Mouse (Mus musculus): ENCODE measurements at regions not wholly inside any gene's neighbourhood (a gene's known extent, or its start where the extent isn't known, plus 50 kb on each side); places are given as distances from the start of the nearest gene placed in this dataset.
A peak's percentile ranks its signal among the peaks of the same experiment; 100 is the strongest.

GRCm38 (mm10) chr5:35221451-35222305 is 56.4 kb upstream of the Adra2c start:
- intact Hi-C loops (cut with DNase I): no loop called here
- DNase-seq (ENCODE audit: low spot score): no peak

GRCm38 (mm10) chr5:35216271-35216670 is 61.8 kb upstream of the Adra2c start:
- no peak for DNase-seq (ENCODE audit: low spot score)
- intact Hi-C loops (cut with DNase I): no loop called here

- DNase-seq (ENCODE audit: low spot score): no peak
These were observed 62.5 kb upstream of the Adra2c start for GRCm38 (mm10) chr5:35215480-35216195.

GRCm38 (mm10) chr5:35215007-35215406 is 63.1 kb upstream of the Adra2c start:
- DNase-seq (ENCODE audit: low spot score): no peak
- intact Hi-C loops (cut with DNase I): no loop called here

More at GRCm38 (mm10) chr5:35215480-35216195, 62.5 kb upstream of the Adra2c start:
- intact Hi-C loops (cut with DNase I): no loop called here

- DNase-seq (ENCODE audit: low spot score): no peak
- intact Hi-C loops (cut with DNase I): no loop called here
These were observed 68.8 kb upstream of the Adra2c start for GRCm38 (mm10) chr5:35209348-35209747.

- DNase-seq (ENCODE audit: low spot score): no peak
- intact Hi-C loops (cut with DNase I): no loop called here
These were observed 74.1 kb upstream of the Adra2c start for GRCm38 (mm10) chr5:35204049-35204448.

GRCm38 (mm10) chr5:35198468-35198867 is 79.7 kb upstream of the Adra2c start:
- no peak for DNase-seq (ENCODE audit: low spot score)
- intact Hi-C loops (cut with DNase I): no loop called here

- DNase-seq (ENCODE audit: low spot score): peak; percentile 67
- intact Hi-C loops (cut with DNase I): no loop called here
These were observed 83.7 kb upstream of the Lrpap1 start for GRCm38 (mm10) chr5:35189113-35189797.

- intact Hi-C loops (cut with DNase I): no loop called here
These were observed 80.3 kb upstream of the Lrpap1 start for GRCm38 (mm10) chr5:35185826-35186225.

GRCm38 (mm10) chr5:35185289-35185688 is 79.7 kb upstream of the Lrpap1 start:
- no peak for DNase-seq (ENCODE audit: low spot score)
- intact Hi-C loops (cut with DNase I): no loop called here

More at GRCm38 (mm10) chr5:35185826-35186225, 80.3 kb upstream of the Lrpap1 start:
- no peak for DNase-seq (ENCODE audit: low spot score)

- intact Hi-C loops (cut with DNase I): no loop called here
- no peak for DNase-seq (ENCODE audit: low spot score)
These were observed 77.9 kb upstream of the Lrpap1 start for GRCm38 (mm10) chr5:35183418-35183817.

- intact Hi-C loops (cut with DNase I): loop anchor here (1.0 kb wide), 1 partner anchor 171 kb away; no protein-coding TSS in a partner anchor
- no peak for DNase-seq (ENCODE audit: low spot score)
These were observed 71.8 kb upstream of the Lrpap1 start for GRCm38 (mm10) chr5:35177332-35177731.

- no peak for DNase-seq (ENCODE audit: low spot score)
- intact Hi-C loops (cut with DNase I): no loop called here
These were observed 70.7 kb upstream of the Lrpap1 start for GRCm38 (mm10) chr5:35176112-35176848.

GRCm38 (mm10) chr5:35174318-35174717 is 68.8 kb upstream of the Lrpap1 start:
- intact Hi-C loops (cut with DNase I): no loop called here
- DNase-seq (ENCODE audit: low spot score): no peak

GRCm38 (mm10) chr5:35171336-35171735 is 65.8 kb upstream of the Lrpap1 start:
- intact Hi-C loops (cut with DNase I): no loop called here
- DNase-seq (ENCODE audit: low spot score): no peak

- intact Hi-C loops (cut with DNase I): no loop called here
- DNase-seq (ENCODE audit: low spot score): no peak
These were observed 65.0 kb upstream of the Lrpap1 start for GRCm38 (mm10) chr5:35170369-35171130.

GRCm38 (mm10) chr5:35169614-35170293 is 64.2 kb upstream of the Lrpap1 start:
- DNase-seq (ENCODE audit: low spot score): no peak
- intact Hi-C loops (cut with DNase I): no loop called here

GRCm38 (mm10) chr5:35168853-35169252 is 63.3 kb upstream of the Lrpap1 start:
- intact Hi-C loops (cut with DNase I): no loop called here
- no peak for DNase-seq (ENCODE audit: low spot score)

- intact Hi-C loops (cut with DNase I): no loop called here
- no peak for DNase-seq (ENCODE audit: low spot score)
These were observed 62.8 kb upstream of the Lrpap1 start for GRCm38 (mm10) chr5:35168369-35168768.
